Mouse (Mus musculus) bone marrow macrophage, adult 2 months (primary cell): ENCODE measurements around the gene Glt8d2.

ENCODE experiments used
- CTCF ChIP-seq: IDR thresholded peaks from 2 replicates; pipeline ENCODE4 v1.5.1; 2012; ENCODE audit warnings: low read depth, mild to moderate bottlenecking, low read length, moderate library complexity
- POLR2A ChIP-seq: IDR thresholded peaks from 2 replicates; pipeline ENCODE4 v1.6.1; 2012; ENCODE audit warnings: mild to moderate bottlenecking, low read depth, low read length, borderline replicate concordance

GRCm38 (mm10) chr10:82676949-82677348 is 13.5 kb downstream of the Glt8d2 start:
- no peak for TF ChIP-seq CTCF
- TF ChIP-seq POLR2A = no peak
